Mouse (Mus musculus): Measurements from ENCODE around the gene Ctnnd1.

Ctnnd1 gene

GRCm38 (mm10) chr2:84607842-84608241 lies 42.7 kb downstream of the Ctnnd1 start:
- DNase-seq (ENCODE audit: low spot score in 2 of 2) = no peak

GRCm38 (mm10) chr2:84600977-84601376 lies 49.6 kb downstream of the Ctnnd1 start:
- DNase-seq (ENCODE audit: low spot score in 2 of 2) = no peak

GRCm38 (mm10) chr2:84599270-84599888 lies 51.2 kb downstream of the Ctnnd1 start:
- no peak for DNase-seq (ENCODE audit: low spot score in 2 of 2)

DNA sequence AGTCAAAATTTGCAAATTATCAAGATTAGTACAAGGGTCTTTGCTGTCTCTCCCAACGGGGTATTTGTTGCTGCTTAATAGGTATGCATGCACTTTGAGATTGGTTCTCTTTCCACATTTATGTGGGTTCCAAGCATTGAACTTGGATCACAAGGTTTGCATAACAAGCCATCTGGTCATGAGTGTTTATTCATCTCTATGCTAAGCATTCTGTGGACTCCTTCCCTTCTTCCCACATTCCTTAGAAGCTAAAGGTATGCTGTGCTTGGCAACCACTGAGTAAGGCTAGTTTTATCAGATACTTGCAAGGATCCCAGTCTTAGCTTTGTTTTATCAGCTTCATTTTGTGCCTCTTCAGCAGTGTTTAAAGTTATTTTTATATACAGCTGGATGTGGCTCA lies 53.4 kb downstream of the Ctnnd1 start:
- DNase-seq (ENCODE audit: low spot score in 2 of 2) = no peak

GRCm38 (mm10) chr2:84592801-84593200 lies 57.8 kb downstream of the Ctnnd1 start:
- DNase-seq (ENCODE audit: low spot score in 2 of 2) = no peak

DNA sequence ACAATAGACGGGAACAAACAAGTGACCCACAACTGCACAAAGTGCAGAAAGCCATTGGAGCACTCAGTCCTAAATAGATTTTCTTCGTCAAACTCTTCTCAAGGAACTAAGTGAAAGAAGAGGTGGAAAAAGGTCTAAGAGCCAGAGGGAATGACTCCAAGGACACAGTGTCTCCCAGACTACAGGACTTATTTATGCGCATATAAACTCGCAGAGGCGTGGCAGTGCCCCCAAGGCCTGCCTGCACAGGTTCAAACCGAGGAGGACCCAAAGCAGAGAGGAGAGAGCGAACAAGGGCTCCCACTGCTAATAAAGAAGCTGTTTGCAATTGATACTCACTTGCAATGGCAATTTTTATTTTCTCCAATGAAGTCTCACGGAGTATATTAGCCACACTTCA lies 64.9 kb downstream of the Ctnnd1 start:
- DNase-seq (ENCODE audit: low spot score in 2 of 2) = no peak

DNA sequence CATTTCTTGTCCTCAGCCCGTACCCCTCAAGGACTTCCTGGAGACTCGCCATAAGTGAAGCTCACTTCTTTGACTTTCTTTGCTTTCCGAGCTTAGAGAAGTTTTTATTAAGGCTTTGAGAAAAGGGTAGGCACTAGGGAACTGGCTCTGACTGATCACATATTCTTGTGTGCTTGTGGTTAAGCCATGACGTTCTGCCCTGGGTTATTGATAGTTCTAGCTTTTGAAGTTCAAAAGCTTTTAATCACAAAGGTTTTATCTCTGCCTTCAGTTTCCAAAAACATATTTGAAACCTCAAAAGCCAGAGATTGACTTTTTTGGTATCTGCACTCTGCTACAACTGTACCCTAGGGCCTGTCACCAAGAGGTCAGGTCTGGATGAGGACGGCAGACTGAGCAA lies 68.3 kb downstream of the Ctnnd1 start:
- no peak for DNase-seq (ENCODE audit: low spot score in 2 of 2)

DNA sequence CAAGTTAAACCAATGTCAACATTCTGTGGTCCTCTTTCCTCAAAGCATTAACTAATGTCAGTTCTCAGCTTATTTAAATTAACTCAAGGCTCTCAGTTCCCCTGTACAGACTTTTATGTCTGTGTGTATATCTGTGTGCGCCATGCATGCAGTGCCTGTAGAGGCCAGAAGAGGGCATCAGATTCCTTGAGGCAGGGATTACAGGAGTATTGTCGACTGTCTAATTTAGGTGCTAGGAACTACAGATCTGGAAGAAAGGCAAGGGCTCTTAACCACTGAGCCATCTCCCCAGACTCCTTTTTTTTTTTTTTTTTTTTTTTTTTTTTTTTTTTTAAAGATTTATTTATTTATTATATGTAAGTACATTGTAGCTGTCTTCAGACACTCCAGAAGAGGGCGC lies 69.4 kb downstream of the Ctnnd1 start:
- peak in 1 of 2 experiments; percentile 14 for DNase-seq (ENCODE audit: low spot score in 2 of 2)

DNA sequence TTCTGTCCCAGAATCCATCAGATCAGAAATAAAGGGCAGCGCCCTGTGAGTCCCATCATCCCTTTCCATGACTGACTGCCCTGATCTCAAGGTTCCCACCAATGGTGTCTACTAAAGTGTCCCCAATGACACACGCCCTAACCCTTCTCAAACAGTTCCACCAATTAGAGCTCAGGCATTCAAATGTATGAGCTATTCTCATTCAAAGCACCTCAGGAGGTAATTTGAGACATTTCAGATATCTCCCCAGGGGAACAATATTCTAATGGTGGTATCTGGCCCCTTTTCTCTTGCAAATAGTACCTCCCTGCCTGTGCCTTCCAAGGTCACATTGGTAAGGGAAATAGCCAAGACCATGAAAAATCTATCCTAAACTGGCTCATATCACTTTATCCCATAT lies 71.3 kb downstream of the Ctnnd1 start:
- DNase-seq (ENCODE audit: low spot score in 2 of 2) = no peak

GRCm38 (mm10) chr2:84574130-84574529 lies 76.4 kb downstream of the Ctnnd1 start:
- no peak for DNase-seq (ENCODE audit: low spot score in 2 of 2)

GRCm38 (mm10) chr2:84556888-84557514 lies 93.6 kb downstream of the Ctnnd1 start:
- no peak for DNase-seq (ENCODE audit: low spot score in 2 of 2)

DNA sequence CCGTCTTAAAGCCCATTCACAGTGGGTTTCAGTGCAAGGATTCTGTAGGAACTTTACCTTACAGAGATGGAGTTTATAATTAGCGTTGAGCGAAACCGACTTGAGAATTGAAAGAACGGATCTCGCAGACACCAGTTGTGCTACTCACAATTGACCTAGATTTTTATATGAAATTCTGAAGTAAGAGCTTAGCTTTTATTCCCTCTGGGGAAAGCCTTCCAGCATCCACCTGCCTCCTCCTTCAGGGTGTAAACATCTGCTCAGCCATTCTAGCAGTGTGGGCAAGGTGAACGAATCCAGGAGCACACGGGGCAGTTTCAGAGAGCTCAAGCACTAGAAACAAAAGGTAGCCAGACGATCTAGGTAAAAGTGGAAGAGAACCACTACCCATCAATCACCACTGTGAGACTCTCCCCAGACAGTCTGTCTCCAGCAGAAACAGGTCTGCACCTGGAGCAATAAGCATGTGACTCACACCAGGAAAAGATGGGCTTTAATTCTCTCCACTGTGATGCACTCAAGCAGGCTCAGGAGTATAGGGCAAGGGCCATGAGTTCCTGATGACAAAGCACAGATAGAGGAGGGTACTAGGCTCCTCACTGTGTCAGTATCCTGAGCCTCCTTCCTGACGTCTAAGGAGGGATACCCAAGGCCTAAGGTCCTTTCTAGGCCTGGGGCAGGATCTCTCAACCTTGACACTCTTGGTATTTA lies 99.0 kb downstream of the Ctnnd1 start:
- no peak for DNase-seq (ENCODE audit: low spot score in 2 of 2)

Data from thymus, postnatal 10 days (tissue).